Mouse (Mus musculus) hindbrain, embryonic 12.5 days (tissue): ENCODE data around the gene Adap1. TPM values are rescaled to one million over a fixed set of nuclear protein-coding genes. Genes with fewer than 3 reads are reported as not detected.

Experiments
- ATAC-seq: fragments of 200-750 bp; cut with Nextera tagmentation; 2 replicates; pipeline ENCODE4 v1.8.0; 2017; ENCODE audit warnings: moderate TSS enrichment; ENCODE audit not compliant: low FRiP score
- H3K27ac ChIP-seq: fragments of 300-500 bp; sonication (generic); 2 replicates; pipeline ENCODE4 v1.5.1; 2016; ENCODE audit warnings: mild to moderate bottlenecking
- H3K27me3 ChIP-seq: fragments of 300-500 bp; sonication (generic); 2 replicates; pipeline ENCODE4 v1.6.1; 2016; ENCODE audit warnings: mild to moderate bottlenecking
- H3K36me3 ChIP-seq: fragments of 300-500 bp; sonication (generic); 2 replicates; pipeline ENCODE4 v1.6.1; 2016; ENCODE audit warnings: mild to moderate bottlenecking
- H3K4me1 ChIP-seq: fragments of 300-500 bp; sonication (generic); 2 replicates; pipeline ENCODE4 v1.6.1; 2016
- H3K4me2 ChIP-seq: fragments of 300-500 bp; sonication (generic); replicated peaks from 2 replicates; pipeline ENCODE4 v1.6.1; 2016; ENCODE audit warnings: mild to moderate bottlenecking
- H3K4me3 ChIP-seq: fragments of 300-500 bp; sonication (generic); 2 replicates; pipeline ENCODE4 v1.5.1; 2016; ENCODE audit warnings: mild to moderate bottlenecking
- H3K9ac ChIP-seq: fragments of 300-500 bp; sonication (generic); 2 replicates; pipeline ENCODE4 v1.6.1; 2016; ENCODE audit warnings: mild to moderate bottlenecking, moderate library complexity
- H3K9me3 ChIP-seq: fragments of 300-500 bp; sonication (generic); replicated peaks from 2 replicates; pipeline ENCODE4 v1.6.1; 2016; ENCODE audit warnings: mild to moderate bottlenecking
- WGBS: fragments of 180-500 bp; shearing (Covaris S2); methylation state at CpG from one replicate; pipeline ENCODE4 v1.1.7; 2016; 5-methylcytosine and 5-hydroxymethylcytosine counted together
- polyA plus RNA-seq: library from polyadenylated mRNA; unstranded; fragments of >200 nt; fragmentation: Nextera tagmentation; extraction: Ambion mirVana; gene quantifications from 2 replicates; pipeline ENCODE4 v1.2.1, GENCODE M21; 2016

The Adap1 gene
- polyA plus RNA-seq, 1 experiment from 2014 or later = 13.7 TPM

- no peak overlapping the region for H3K4me3 ChIP-seq
- 71% methylated on average over 6 of the region's 6 CpGs for WGBS
- no peak overlapping the region for H3K9ac ChIP-seq
- H3K9me3 ChIP-seq = no peaks in the 10 kb centered on the region
- H3K4me2 ChIP-seq = no peak overlapping the region
- no peak for ATAC-seq
- no peak overlapping the region for H3K27ac ChIP-seq
- H3K4me1 ChIP-seq = no peaks in the 10 kb centered on the region
- H3K36me3 ChIP-seq = no peaks in the 10 kb centered on the region
- no peaks in the 10 kb centered on the region for H3K27me3 ChIP-seq
These were observed 8.3 kb downstream of the Adap1 start for GRCm38 (mm10) chr5:139316982-139317675.

GRCm38 (mm10) chr5:139314941-139315642 lies 10.3 kb downstream of the Adap1 start:
- H3K27ac ChIP-seq = no peak overlapping the region
- ATAC-seq = no peak
- no peaks in the 10 kb centered on the region for H3K27me3 ChIP-seq
- WGBS = 90% methylated on average over 12 of the region's 12 CpGs
- no peaks in the 10 kb centered on the region for H3K4me1 ChIP-seq
- no peaks in the 10 kb centered on the region for H3K9me3 ChIP-seq
- no peak overlapping the region for H3K9ac ChIP-seq
- no peak overlapping the region for H3K4me2 ChIP-seq
- H3K4me3 ChIP-seq = no peak overlapping the region
- no peaks in the 10 kb centered on the region for H3K36me3 ChIP-seq

GRCm38 (mm10) chr5:139313536-139313935 lies 11.9 kb downstream of the Adap1 start:
- WGBS = 80% methylated on average over 9 of the region's 9 CpGs
- Histone ChIP-seq H3K27me3 (no peaks in the 10 kb centered on the region), H3K9ac (no peak overlapping the region), H3K4me3 (no peak overlapping the region), H3K4me1 (no peaks in the 10 kb centered on the region), H3K4me2 (no peak overlapping the region), H3K36me3 (no peaks in the 10 kb centered on the region), H3K27ac (no peak overlapping the region), H3K9me3 (no peaks in the 10 kb centered on the region)
- ATAC-seq = no peak

- H3K27ac ChIP-seq = no peak overlapping the region
- H3K9me3 ChIP-seq = no peaks in the 10 kb centered on the region
- H3K36me3 ChIP-seq = no peaks in the 10 kb centered on the region
- H3K27me3 ChIP-seq = no peaks in the 10 kb centered on the region
- H3K9ac ChIP-seq = no peak overlapping the region
- no peak overlapping the region for H3K4me3 ChIP-seq
- no peak overlapping the region for H3K4me2 ChIP-seq
- WGBS = 85% methylated on average over 9 of the region's 9 CpGs
- no peak for ATAC-seq
- no peaks in the 10 kb centered on the region for H3K4me1 ChIP-seq
These were observed 13.6 kb downstream of the Adap1 start for GRCm38 (mm10) chr5:139311822-139312221.

- H3K36me3 ChIP-seq = no peaks in the 10 kb centered on the region
- no peaks in the 10 kb centered on the region for H3K9me3 ChIP-seq
- H3K4me3 ChIP-seq = no peak overlapping the region
- H3K9ac ChIP-seq = no peak overlapping the region
- WGBS = 91% methylated on average over 4 of the region's 4 CpGs
- no peak overlapping the region for H3K4me2 ChIP-seq
- H3K4me1 ChIP-seq = no peaks in the 10 kb centered on the region
- ATAC-seq = no peak
- no peak overlapping the region for H3K27ac ChIP-seq
- no peaks in the 10 kb centered on the region for H3K27me3 ChIP-seq
These were observed 14.9 kb downstream of the Adap1 start for GRCm38 (mm10) chr5:139310477-139310876.

GRCm38 (mm10) chr5:139309946-139310345 lies 15.5 kb downstream of the Adap1 start:
- H3K4me3 ChIP-seq = no peak overlapping the region
- no peak for ATAC-seq
- H3K27ac ChIP-seq = no peak overlapping the region
- H3K4me1 ChIP-seq = no peaks in the 10 kb centered on the region
- no peak overlapping the region for H3K9ac ChIP-seq
- no peak overlapping the region for H3K4me2 ChIP-seq
- no peaks in the 10 kb centered on the region for H3K9me3 ChIP-seq
- no peaks in the 10 kb centered on the region for H3K36me3 ChIP-seq
- WGBS = 80% methylated on average over 3 of the region's 3 CpGs
- H3K27me3 ChIP-seq = no peaks in the 10 kb centered on the region

GRCm38 (mm10) chr5:139303646-139304061 lies 21.8 kb downstream of the Adap1 start:
- no peak overlapping the region for H3K27ac ChIP-seq
- no peaks in the 10 kb centered on the region for H3K36me3 ChIP-seq
- no peaks in the 10 kb centered on the region for H3K9me3 ChIP-seq
- H3K4me1 ChIP-seq = no peaks in the 10 kb centered on the region
- no peak overlapping the region for H3K4me3 ChIP-seq
- no peak overlapping the region for H3K9ac ChIP-seq
- WGBS = 89% methylated on average over 9 of the region's 9 CpGs
- H3K4me2 ChIP-seq = no peak overlapping the region
- no peak for ATAC-seq
- H3K27me3 ChIP-seq = no peaks in the 10 kb centered on the region

GRCm38 (mm10) chr5:139302101-139302500 lies 23.3 kb downstream of the Adap1 start:
- 86% methylated on average over 6 of the region's 6 CpGs for WGBS
- Histone ChIP-seq H3K36me3 (no peaks in the 10 kb centered on the region), H3K9ac (no peak overlapping the region), H3K27me3 (no peaks in the 10 kb centered on the region), H3K27ac (no peak overlapping the region), H3K4me2 (no peak overlapping the region), H3K9me3 (no peaks in the 10 kb centered on the region), H3K4me1 (no peaks in the 10 kb centered on the region), H3K4me3 (no peak overlapping the region)
- ATAC-seq = no peak

GRCm38 (mm10) chr5:139297745-139298144 lies 27.7 kb downstream of the Adap1 start:
- no peak overlapping the region for H3K4me3 ChIP-seq
- no peak overlapping the region for H3K4me2 ChIP-seq
- H3K36me3 ChIP-seq = no peaks in the 10 kb centered on the region
- H3K9me3 ChIP-seq = no peaks in the 10 kb centered on the region
- no peak for ATAC-seq
- no peaks in the 10 kb centered on the region for H3K4me1 ChIP-seq
- no peaks in the 10 kb centered on the region for H3K27me3 ChIP-seq
- 85% methylated on average over 5 of the region's 5 CpGs for WGBS
- no peak overlapping the region for H3K27ac ChIP-seq
- no peak overlapping the region for H3K9ac ChIP-seq

- Histone ChIP-seq H3K4me1 (no peaks in the 10 kb centered on the region), H3K27me3 (no peaks in the 10 kb centered on the region), H3K4me3 (no peak overlapping the region), H3K4me2 (no peak overlapping the region), H3K27ac (no peak overlapping the region), H3K36me3 (no peaks in the 10 kb centered on the region), H3K9ac (no peak overlapping the region), H3K9me3 (no peaks in the 10 kb centered on the region)
- no peak for ATAC-seq
- 97% methylated on average over 10 of the region's 10 CpGs for WGBS
These were observed 28.3 kb downstream of the Adap1 start for GRCm38 (mm10) chr5:139297092-139297491.

- no peak overlapping the region for H3K27ac ChIP-seq
- H3K9ac ChIP-seq = no peak overlapping the region
- 73% methylated on average over 2 of the region's 2 CpGs for WGBS
- H3K4me3 ChIP-seq = no peak overlapping the region
- H3K4me1 ChIP-seq = no peaks in the 10 kb centered on the region
- no peak for ATAC-seq
- H3K36me3 ChIP-seq = no peaks in the 10 kb centered on the region
- H3K9me3 ChIP-seq = no peaks in the 10 kb centered on the region
- no peak overlapping the region for H3K4me2 ChIP-seq
- no peaks in the 10 kb centered on the region for H3K27me3 ChIP-seq
These were observed 31.3 kb downstream of the Adap1 start for GRCm38 (mm10) chr5:139294089-139294488.

- Histone ChIP-seq H3K9ac (no peak overlapping the region), H3K36me3 (no peaks in the 10 kb centered on the region), H3K27me3 (no peaks in the 10 kb centered on the region), H3K27ac (no peak overlapping the region), H3K9me3 (no peaks in the 10 kb centered on the region), H3K4me1 (no peaks in the 10 kb centered on the region), H3K4me2 (no peak overlapping the region), H3K4me3 (no peak overlapping the region)
- WGBS = 74% methylated on average over 6 of the region's 6 CpGs
- no peak for ATAC-seq
These were observed 33.4 kb downstream of the Adap1 start for GRCm38 (mm10) chr5:139291811-139292560.
